Mouse (Mus musculus) kidney, postnatal 14 days (tissue): Measurements from ENCODE around the gene Myo1h.
A peak's percentile ranks its signal among the peaks of the same experiment; 100 is the strongest.

Experiments
- DNase-seq: peaks from one replicate; pipeline ENCODE4 v3.0.0; 2022; ENCODE audit warnings: mixed read lengths

The Myo1h gene

DNA sequence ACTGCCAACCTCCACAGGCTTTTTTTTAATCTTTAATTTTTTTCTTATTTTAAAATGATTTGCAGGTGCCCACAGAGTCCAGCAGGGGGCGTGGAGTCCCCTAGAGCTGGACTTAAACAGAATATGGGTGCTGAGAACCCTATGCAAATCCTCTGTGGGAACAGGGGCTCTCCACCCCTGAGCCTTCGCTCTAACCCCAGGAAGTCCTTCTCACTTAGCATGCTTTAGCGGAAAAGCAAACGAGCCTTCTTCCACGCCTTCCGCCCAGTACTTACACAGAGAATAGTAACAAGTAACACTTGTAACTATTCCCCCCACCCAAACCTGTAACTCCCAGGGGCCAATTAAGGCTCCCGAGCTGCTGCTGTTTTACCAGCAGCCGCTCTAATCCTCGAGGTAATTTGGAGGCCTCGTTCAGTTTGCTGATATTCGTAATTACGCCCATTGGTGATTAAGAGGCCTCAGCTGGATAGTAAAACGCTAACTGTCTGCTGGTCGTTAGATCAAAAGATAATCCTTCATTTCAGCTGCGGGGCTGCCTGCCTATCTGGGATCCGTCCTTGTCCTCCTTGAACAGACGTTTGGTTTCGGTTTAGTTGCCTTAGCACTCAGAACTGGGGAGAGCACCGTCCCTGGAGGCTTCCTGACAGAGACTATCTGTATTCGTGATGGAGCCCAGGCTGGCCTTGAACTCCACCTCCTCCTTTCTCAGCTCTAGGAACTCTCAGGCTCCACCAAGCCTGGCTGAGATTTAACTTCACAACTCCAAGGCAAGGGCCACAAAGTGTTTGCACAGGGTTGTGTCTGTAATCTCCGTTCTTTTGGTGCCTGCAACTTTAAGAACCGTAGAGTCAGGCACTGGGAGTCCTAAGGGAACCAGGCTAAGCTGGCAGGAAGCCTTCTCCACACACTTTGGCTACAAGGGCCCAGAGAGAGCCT, 8.0 kb downstream of the Myo1h start:
- DNase-seq = no peak

GRCm38 (mm10) chr5:114298212-114298894, 9.4 kb downstream of the Myo1h start:
- DNase-seq = peak; percentile 14

DNA sequence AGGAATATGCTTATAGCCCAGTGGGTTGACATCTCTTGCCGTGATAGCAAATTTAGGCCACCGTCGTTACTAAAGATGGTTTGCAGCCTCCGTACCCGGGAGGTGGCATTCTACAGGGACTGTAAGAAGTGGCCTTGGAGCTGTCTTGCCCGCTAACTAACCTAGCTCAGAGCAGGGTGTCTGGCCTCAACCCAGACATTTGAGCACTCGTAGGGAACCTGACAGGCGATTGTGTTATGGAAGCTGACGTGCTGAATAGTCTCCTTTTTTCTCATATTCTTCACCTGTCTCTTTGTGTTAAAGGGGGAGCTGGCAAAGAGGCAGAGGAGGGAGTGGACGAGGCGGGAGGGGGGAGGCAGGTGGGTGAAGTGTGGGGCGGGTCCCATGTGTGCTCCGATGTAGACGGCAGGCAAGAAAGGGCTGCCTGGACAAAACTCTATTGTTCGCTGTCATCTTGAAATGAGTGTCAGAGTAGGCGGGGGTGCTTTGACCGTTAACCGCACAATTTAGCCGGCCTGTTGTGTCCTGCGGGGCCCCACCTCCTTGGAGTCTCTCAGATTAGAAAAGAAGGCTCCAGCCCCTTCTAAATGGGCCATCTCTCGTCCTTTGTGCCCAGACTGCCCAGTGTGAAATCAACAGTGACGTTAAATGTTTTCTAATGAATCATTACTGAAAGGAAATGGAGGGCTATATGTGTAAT, 10.3 kb downstream of the Myo1h start:
- no peak for DNase-seq

GRCm38 (mm10) chr5:114299883-114300610, 11.1 kb downstream of the Myo1h start:
- DNase-seq = no peak

GRCm38 (mm10) chr5:114303166-114303565, 14.2 kb downstream of the Myo1h start:
- DNase-seq = no peak

DNA sequence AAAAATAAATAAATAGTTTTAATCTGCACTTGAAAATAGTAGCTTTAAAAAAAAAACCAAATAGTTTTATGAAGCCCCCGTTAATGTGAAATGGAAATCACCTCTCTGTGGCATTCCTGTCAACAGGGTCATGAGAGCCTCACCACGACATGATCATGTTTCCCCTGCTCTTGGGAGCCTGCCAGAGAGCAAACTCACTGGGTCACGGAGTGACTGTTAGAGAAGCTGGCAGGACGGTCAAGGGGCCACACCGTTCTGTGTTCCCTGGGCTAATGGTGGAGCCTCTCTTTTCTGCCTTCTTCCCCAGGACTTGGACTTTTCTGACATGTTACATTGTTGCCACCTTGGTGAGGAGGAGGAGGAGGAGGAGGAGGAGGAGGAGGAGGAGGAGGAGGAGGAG, 17.5 kb downstream of the Myo1h start:
- DNase-seq = no peak

- DNase-seq = peak; percentile 10
These were observed 20.1 kb downstream of the Myo1h start for GRCm38 (mm10) chr5:114308765-114309679.

DNA sequence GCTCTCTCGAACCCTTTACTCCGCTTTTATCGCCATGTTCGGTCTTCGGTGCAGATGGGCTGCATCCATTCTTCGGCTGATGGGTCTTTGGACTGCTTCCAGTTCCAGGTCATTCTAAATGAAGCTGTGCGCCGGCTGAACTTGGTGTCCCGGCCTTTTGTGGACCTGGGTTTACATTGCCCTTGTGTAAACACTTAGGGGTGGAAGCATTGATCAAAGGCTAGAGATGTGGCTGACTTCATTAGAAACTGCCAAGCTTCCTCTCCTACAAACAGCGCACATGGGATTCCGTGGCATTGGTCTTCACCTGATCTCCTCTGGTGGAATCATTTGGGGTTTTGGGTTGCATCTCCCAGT, 20.7 kb downstream of the Myo1h start:
- DNase-seq = no peak

GRCm38 (mm10) chr5:114323105-114323790, 34.3 kb downstream of the Myo1h start:
- no peak for DNase-seq

DNA sequence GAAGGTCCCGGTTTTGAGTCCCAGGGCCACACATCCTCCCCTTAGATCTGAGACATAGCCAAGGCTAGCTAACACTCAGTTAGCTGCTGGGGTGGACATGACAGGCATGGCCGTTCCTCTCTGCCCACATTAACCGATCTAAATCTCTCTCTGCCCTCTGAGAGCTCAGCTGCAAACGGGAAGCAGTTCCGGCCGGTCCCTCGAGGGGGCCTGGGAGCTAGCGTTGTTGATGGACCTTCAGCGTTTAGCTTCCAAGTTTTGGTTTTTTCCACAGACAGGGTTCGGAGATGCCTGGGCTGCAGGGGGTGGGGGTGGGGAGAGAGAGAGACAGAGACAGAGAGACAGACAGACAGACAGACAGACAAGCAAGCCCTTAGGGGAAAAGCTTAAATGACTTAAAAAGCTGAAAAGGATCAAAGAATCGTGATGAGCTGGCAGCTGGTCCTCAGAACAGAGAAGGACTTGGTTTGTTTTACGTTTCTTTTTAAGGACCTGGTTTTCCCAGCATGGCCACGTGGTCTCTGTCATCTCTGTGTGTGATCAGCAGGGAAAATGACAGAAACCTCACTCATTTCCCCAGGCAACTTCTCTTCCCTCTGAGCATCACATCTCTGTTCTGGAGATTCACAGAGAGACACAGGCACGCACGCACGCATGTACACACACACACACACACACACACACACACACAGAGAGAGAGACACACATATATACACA, 35.0 kb downstream of the Myo1h start:
- peak; percentile 65 for DNase-seq

- no peak for DNase-seq
These were observed 54.0 kb downstream of the Myo1h start for GRCm38 (mm10) chr5:114342996-114343395.

DNA sequence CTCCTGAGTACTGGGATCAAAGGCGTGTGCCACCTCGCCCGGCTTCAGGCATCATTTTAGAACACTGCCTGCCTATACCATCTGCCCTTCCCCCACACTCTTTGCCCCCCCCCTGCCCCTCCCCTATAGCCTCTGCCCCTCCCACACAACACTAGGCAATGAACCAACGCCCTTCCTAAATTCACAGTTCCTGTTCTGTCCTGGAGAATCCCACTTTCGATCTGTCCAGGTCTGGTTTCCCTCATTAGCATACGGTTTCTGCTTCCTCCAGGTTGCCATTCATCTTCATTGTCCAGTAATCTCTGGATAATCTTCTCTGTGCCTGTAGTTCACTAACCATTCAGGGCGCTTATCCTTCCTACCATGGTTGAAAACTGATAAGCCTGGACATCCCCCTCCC, 54.6 kb downstream of the Myo1h start:
- no peak for DNase-seq

GRCm38 (mm10) chr5:114345538-114345937, 56.6 kb downstream of the Myo1h start:
- DNase-seq = no peak

DNA sequence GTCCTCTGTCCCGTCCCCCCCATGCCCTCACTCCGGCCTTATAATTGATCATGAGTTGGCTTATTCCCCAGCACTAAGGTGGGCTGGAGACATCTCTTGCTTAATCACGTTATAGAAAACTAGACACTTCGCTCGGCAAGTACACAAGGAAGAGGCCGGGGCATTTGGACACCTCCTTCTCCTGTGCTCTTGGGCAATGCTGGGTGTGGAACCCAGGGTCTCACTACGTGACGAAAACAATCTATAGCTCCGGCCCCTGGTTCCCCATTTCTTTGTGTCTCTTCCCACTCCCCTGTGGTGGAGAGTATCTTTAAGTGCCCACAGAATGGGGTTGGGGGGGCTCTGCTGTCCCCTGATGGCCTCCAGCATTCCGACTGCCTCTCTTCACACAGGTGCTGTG, 58.0 kb downstream of the Myo1h start:
- no peak for DNase-seq

GRCm38 (mm10) chr5:114351490-114351889, 62.5 kb downstream of the Myo1h start:
- DNase-seq = no peak

DNA sequence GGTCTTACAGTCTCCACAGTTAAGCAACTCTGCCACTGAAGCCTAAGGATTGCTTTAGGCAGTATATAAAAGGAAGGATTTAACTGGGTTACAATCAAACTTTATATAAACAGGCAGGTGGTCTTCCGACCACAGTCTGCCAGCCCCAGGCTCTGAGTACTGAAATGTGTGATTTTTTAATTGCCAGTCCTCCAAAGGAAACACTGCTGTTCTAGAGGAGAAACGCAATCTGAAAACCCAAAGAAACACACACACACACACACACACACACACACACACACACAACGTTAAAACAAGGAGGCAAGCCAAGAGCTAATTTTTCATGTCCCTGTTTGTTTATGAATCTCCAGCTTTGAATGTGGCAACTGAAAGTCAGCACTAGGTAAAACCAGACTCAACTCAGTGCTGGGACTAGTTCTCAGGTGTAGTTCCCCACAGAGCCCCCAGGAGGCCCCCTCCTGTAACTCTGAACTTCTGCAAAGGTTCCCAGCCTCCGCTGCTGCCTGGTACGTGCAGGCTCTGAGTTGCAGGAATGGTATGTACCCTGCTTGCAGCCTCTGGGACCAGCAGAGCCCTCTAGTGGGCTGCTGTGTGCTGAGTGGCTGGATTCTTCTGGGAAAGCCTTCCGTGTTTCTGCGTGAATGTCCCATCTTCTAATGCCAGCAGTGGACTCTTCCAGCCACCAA, 67.4 kb downstream of the Myo1h start:
- DNase-seq = peak; percentile 91

GRCm38 (mm10) chr5:114356936-114357751, 68.2 kb downstream of the Myo1h start:
- DNase-seq = peak; percentile 47

DNA sequence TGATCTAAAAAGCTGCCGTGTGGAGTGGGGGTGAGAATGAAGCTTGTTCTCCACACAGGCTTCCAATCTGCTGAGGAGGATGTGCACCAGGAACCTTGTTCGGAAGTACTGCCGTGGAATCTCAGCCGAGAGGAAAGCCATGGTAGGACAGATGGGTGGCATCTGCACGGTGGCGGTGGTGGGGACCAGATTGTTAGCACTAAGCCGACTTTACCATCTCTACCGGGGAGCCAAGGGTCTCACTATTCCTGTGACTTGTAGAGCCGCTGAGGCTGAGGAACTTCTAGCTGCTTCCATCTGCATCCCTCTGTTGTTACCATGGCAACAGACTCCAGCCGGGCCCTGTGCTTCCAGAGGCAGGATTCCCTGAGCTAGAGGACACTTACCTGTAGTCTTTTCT, 69.9 kb downstream of the Myo1h start:
- DNase-seq = no peak

GRCm38 (mm10) chr5:114359586-114359985, 70.6 kb downstream of the Myo1h start:
- no peak for DNase-seq
